Comparison of ENCODE assay signal across 24 mouse cellular contexts in the genomic region with DNA sequence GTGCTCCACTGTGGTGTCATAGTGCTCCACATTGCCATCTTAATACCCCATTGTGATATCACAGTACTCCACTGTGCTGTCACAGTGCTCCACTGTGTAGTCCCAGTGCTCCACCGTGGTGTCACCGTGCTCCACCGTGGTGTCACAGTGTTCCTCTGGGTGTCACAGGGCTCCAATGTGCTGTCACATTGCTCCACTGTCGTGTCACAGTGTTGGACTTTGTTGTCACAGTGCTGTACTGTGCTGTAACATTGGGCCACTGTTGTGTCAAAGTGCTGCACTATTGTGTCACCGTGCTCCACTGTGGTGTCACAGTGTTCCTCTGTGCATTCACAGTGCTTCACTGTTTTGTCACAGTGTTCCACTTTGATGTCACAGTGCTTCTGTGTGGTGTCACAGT.
DNase-seq lines count a peak whose midpoint lies in the region; ATAC-seq lines count a peak whose summit lies in the region.
"Had no signal": no experiment of that assay in that cellular context is flagged by ENCODE, and none has a peak within 500 bp of the region (broad histone marks: within the 10 kb centered on the region; RNA-seq: fewer than 3 reads in every experiment).

No protein-coding gene starts in this region.

- no peaks in the 10 kb centered on the region for H3K4me1 ChIP-seq in kidney, embryonic 15.5 days
- H3K4me1 ChIP-seq in midbrain, embryonic 12.5 days: no peaks in the 10 kb centered on the region
- H3K4me1 ChIP-seq in midbrain, embryonic 14.5 days (ENCODE audit: control insufficient read depth, insufficient read depth, low read length): no peaks in the 10 kb centered on the region
- H3K4me1 ChIP-seq in limb, embryonic 10.5 days: no peaks in the 10 kb centered on the region
- no peaks in the 10 kb centered on the region for H3K4me1 ChIP-seq in hindbrain, embryonic 10.5 days (replicated peaks)
- H3K4me1 ChIP-seq: embryonic facial prominence, embryonic 12.5 days; embryonic facial prominence, embryonic 15.5 days had no signal

- no peaks in the 10 kb centered on the region for H3K27me3 ChIP-seq in kidney, embryonic 15.5 days
- no peaks in the 10 kb centered on the region for H3K27me3 ChIP-seq in midbrain, embryonic 12.5 days
- H3K27me3 ChIP-seq in midbrain, embryonic 14.5 days (ENCODE audit: control insufficient read depth, insufficient read depth, low read length): no peaks in the 10 kb centered on the region
- H3K27me3 ChIP-seq in limb, embryonic 10.5 days (ENCODE audit: low read depth, poor library complexity, severe bottlenecking): no peaks in the 10 kb centered on the region
- no peaks in the 10 kb centered on the region for H3K27me3 ChIP-seq in hindbrain, embryonic 10.5 days (ENCODE audit: insufficient read depth, poor library complexity, severe bottlenecking)
- H3K27me3 ChIP-seq: embryonic facial prominence, embryonic 12.5 days; embryonic facial prominence, embryonic 15.5 days had no signal

- 88% methylated on average over 5 of the region's 5 CpGs for WGBS in kidney, embryonic 15.5 days
- WGBS in midbrain, embryonic 12.5 days: 84% methylated on average over 5 of the region's 5 CpGs
- 88% methylated on average over 5 of the region's 5 CpGs for WGBS in midbrain, embryonic 14.5 days
- WGBS in limb, embryonic 10.5 days: 91% methylated on average over 5 of the region's 5 CpGs
- 86% methylated on average over 5 of the region's 5 CpGs for WGBS in hindbrain, embryonic 10.5 days

- no peak overlapping the region for H3K4me3 ChIP-seq in kidney, embryonic 15.5 days (replicated peaks)
- H3K4me3 ChIP-seq in midbrain, embryonic 12.5 days: no peak overlapping the region
- H3K4me3 ChIP-seq in midbrain, embryonic 14.5 days (replicated peaks; ENCODE audit: low read depth, low read length): no peak overlapping the region
- H3K4me3 ChIP-seq in limb, embryonic 10.5 days: no peak overlapping the region
- no peak overlapping the region for H3K4me3 ChIP-seq in hindbrain, embryonic 10.5 days
- H3K4me3 ChIP-seq: embryonic facial prominence, embryonic 12.5 days; embryonic facial prominence, embryonic 15.5 days; gastrocnemius, adult 2 months had no signal

- ATAC-seq in kidney, embryonic 15.5 days (replicated peaks; ENCODE audit: low FRiP score): 0 out of 2 replicates have a peak, but pooled peaks have one; percentile 29
- ATAC-seq in midbrain, embryonic 12.5 days (ENCODE audit: low FRiP score, low read depth): 0 out of 2 replicates have a peak, but pooled peaks have one; percentile 16
- no peak for ATAC-seq in midbrain, embryonic 14.5 days (ENCODE audit: low FRiP score, low TSS enrichment)
- ATAC-seq: CD4-positive, CD25-positive, alpha-beta regulatory T cell, adult 4 months; forebrain, embryonic 14.5 days; hindbrain, postnatal 0 days had no signal

- no peak overlapping the region for H3K27ac ChIP-seq in kidney, embryonic 15.5 days
- no peak overlapping the region for H3K27ac ChIP-seq in midbrain, embryonic 12.5 days (replicated peaks)
- H3K27ac ChIP-seq in midbrain, embryonic 14.5 days (replicated peaks; ENCODE audit: low read depth, low read length): no peak overlapping the region
- H3K27ac ChIP-seq in limb, embryonic 10.5 days: no peak overlapping the region
- no peak overlapping the region for H3K27ac ChIP-seq in hindbrain, embryonic 10.5 days
- H3K27ac ChIP-seq: embryonic facial prominence, embryonic 12.5 days; embryonic facial prominence, embryonic 15.5 days; gastrocnemius, adult 2 months; hindbrain, embryonic 14.5 days; hindbrain, postnatal 0 days had no signal

- no peak overlapping the region for H3K9ac ChIP-seq in kidney, embryonic 15.5 days
- no peak overlapping the region for H3K9ac ChIP-seq in midbrain, embryonic 12.5 days (replicated peaks)
- no peak overlapping the region for H3K9ac ChIP-seq in midbrain, embryonic 14.5 days (replicated peaks; ENCODE audit: low read length)
- H3K9ac ChIP-seq: embryonic facial prominence, embryonic 12.5 days; embryonic facial prominence, embryonic 15.5 days; forebrain, postnatal 0 days; hindbrain, embryonic 14.5 days had no signal

- no peak overlapping the region for H3K4me2 ChIP-seq in kidney, embryonic 15.5 days
- no peak overlapping the region for H3K4me2 ChIP-seq in midbrain, embryonic 12.5 days (replicated peaks)
- H3K4me2 ChIP-seq in midbrain, embryonic 14.5 days (ENCODE audit: low read length): no peak overlapping the region
- H3K4me2 ChIP-seq: embryonic facial prominence, embryonic 12.5 days; embryonic facial prominence, embryonic 15.5 days; heart, embryonic 11.5 days; hindbrain, embryonic 14.5 days had no signal

- DNase-seq in kidney, adult 11 months: no peak
- DNase-seq in midbrain, embryonic 14.5 days: no peak
- peak; percentile 17 for DNase-seq in limb, embryonic 10.5 days (ENCODE audit: low spot score)
- no peak for DNase-seq in hindbrain, embryonic 10.5 days (ENCODE audit: low spot score)
- DNase-seq: adrenal gland, adult 2 months; adrenal gland, postnatal 14 days; cerebellum, adult 11 months; cerebellum, adult 2 months; cerebellum, adult 9-11 months; cerebellum, postnatal 25 days; forebrain, postnatal 0 days; gastrocnemius, adult 2 months; gastrocnemius, postnatal 14 days; heart, adult 18-20 months; heart, postnatal 36 days had no signal

- no peaks in the 10 kb centered on the region for H3K36me3 ChIP-seq in kidney, embryonic 15.5 days
- no peaks in the 10 kb centered on the region for H3K36me3 ChIP-seq in midbrain, embryonic 12.5 days
- no peaks in the 10 kb centered on the region for H3K36me3 ChIP-seq in midbrain, embryonic 14.5 days (ENCODE audit: control insufficient read depth, insufficient read depth, low read length)
- no peaks in the 10 kb centered on the region for H3K36me3 ChIP-seq in limb, embryonic 10.5 days
- H3K36me3 ChIP-seq in hindbrain, embryonic 10.5 days: no peaks in the 10 kb centered on the region
- H3K36me3 ChIP-seq: embryonic facial prominence, embryonic 12.5 days; embryonic facial prominence, embryonic 15.5 days had no signal

- H3K9me3 ChIP-seq in kidney, embryonic 15.5 days (replicated peaks): no peaks in the 10 kb centered on the region
- H3K9me3 ChIP-seq in midbrain, embryonic 12.5 days: no peaks in the 10 kb centered on the region
- H3K9me3 ChIP-seq in midbrain, embryonic 14.5 days (ENCODE audit: control insufficient read depth, low read length): no peaks in the 10 kb centered on the region
- H3K9me3 ChIP-seq in limb, embryonic 10.5 days (replicated peaks): no peaks in the 10 kb centered on the region
- H3K9me3 ChIP-seq in hindbrain, embryonic 10.5 days: no peaks in the 10 kb centered on the region
- H3K9me3 ChIP-seq: embryonic facial prominence, embryonic 12.5 days; embryonic facial prominence, embryonic 15.5 days had no signal
